Mouse (Mus musculus) frontal cortex, postnatal 14 days (tissue): ENCODE measurements around the gene Uqcc1.
A peak's percentile ranks its signal among the peaks of the same experiment; 100 is the strongest.

Source experiments
- DNase-seq, 2 experiments: peaks; one replicate each; pipeline ENCODE4 v3.0.0; 2022; ENCODE audit warnings: low spot score in 2 of 2

Gene Uqcc1

GRCm38 (mm10) chr2:155816179-155816578 is 113.9 kb downstream of the Uqcc1 start:
- no peak for DNase-seq

- DNase-seq = no peak
Observed at GRCm38 (mm10) chr2:155814829-155815228, 115.3 kb downstream of the Uqcc1 start.

GRCm38 (mm10) chr2:155812637-155813036 is 117.5 kb downstream of the Uqcc1 start:
- no peak for DNase-seq

GRCm38 (mm10) chr2:155811821-155812396 is 118.2 kb downstream of the Uqcc1 start:
- peak; percentile 74 to 77 for DNase-seq

- DNase-seq = no peak
Observed at GRCm38 (mm10) chr2:155809620-155810019, 120.5 kb downstream of the Uqcc1 start.

- no peak for DNase-seq
Observed at GRCm38 (mm10) chr2:155807408-155807807, 122.7 kb downstream of the Uqcc1 start.

GRCm38 (mm10) chr2:155806548-155806947 is 123.6 kb downstream of the Uqcc1 start:
- no peak for DNase-seq

GRCm38 (mm10) chr2:155805925-155806255 is 124.2 kb downstream of the Uqcc1 start:
- DNase-seq = no peak

GRCm38 (mm10) chr2:155805231-155805924 is 124.7 kb downstream of the Uqcc1 start:
- DNase-seq = no peak

GRCm38 (mm10) chr2:155804053-155804452 is 126.1 kb downstream of the Uqcc1 start:
- DNase-seq = no peak

- no peak for DNase-seq
Observed at GRCm38 (mm10) chr2:155802761-155803160, 127.3 kb downstream of the Uqcc1 start.

- DNase-seq = no peak
Observed at GRCm38 (mm10) chr2:155798613-155799012, 131.5 kb downstream of the Uqcc1 start.
